Mouse (Mus musculus) myocyte (in vitro differentiated cells): Measurements from ENCODE around the gene Iqcf6.

ENCODE experiments used
- E2F4 ChIP-seq: IDR thresholded peaks from one replicate; pipeline ENCODE4 v1.6.1; 2011; ENCODE audit warnings: mild to moderate bottlenecking, control low read depth, moderate library complexity; ENCODE audit not compliant: insufficient read depth
- MAX ChIP-seq: IDR thresholded peaks from one replicate; pipeline ENCODE4 v1.6.1; 2011; ENCODE audit warnings: low read depth, mild to moderate bottlenecking, control low read depth
- MYOD1 ChIP-seq, 3 experiments: IDR thresholded peaks; one replicate each; pipeline ENCODE4 v1.6.1; 2011; ENCODE audit warnings: control low read depth in 2 of 3, low read depth in 2 of 3, mild to moderate bottlenecking in 2 of 3, moderate library complexity in 1 of 3; ENCODE audit not compliant: insufficient read length in 2 of 3, control insufficient read depth in 1 of 3
- MYOG ChIP-seq, 3 experiments: IDR thresholded peaks; one replicate each; pipeline ENCODE4 v1.6.1; 2011; ENCODE audit warnings: control low read depth in 2 of 3, low read depth in 2 of 3, mild to moderate bottlenecking in 2 of 3; ENCODE audit not compliant: insufficient read length in 2 of 3, control insufficient read depth in 1 of 3, insufficient read depth in 1 of 3
- POLR2A ChIP-seq: IDR thresholded peaks from one replicate; pipeline ENCODE4 v1.6.1; 2011; ENCODE audit warnings: low read depth, mild to moderate bottlenecking, control low read depth, moderate library complexity; ENCODE audit not compliant: insufficient read length
- POLR2AphosphoS2 ChIP-seq: IDR thresholded peaks from one replicate; pipeline ENCODE4 v1.6.1; 2011; ENCODE audit warnings: low read depth, control low read depth; ENCODE audit not compliant: insufficient read length
- REST ChIP-seq: IDR thresholded peaks from one replicate; pipeline ENCODE4 v1.6.1; 2011; ENCODE audit warnings: mild to moderate bottlenecking, control low read depth, moderate library complexity; ENCODE audit not compliant: insufficient read depth, insufficient read length
- TCF12 ChIP-seq: IDR thresholded peaks from one replicate; pipeline ENCODE4 v1.6.1; 2011; ENCODE audit warnings: mild to moderate bottlenecking, control low read depth; ENCODE audit not compliant: poor library complexity, insufficient read depth, severe bottlenecking
- USF1 ChIP-seq: IDR thresholded peaks from one replicate; pipeline ENCODE4 v1.6.1; 2011; ENCODE audit warnings: low read depth, mild to moderate bottlenecking, control low read depth, moderate library complexity

GRCm38 (mm10) chr9:106664433-106664832 lies 38.1 kb downstream of the Iqcf6 start:
- TF ChIP-seq POLR2A: no peak
- no peak for TF ChIP-seq USF1
- TF ChIP-seq MAX: no peak
- no peak for TF ChIP-seq POLR2AphosphoS2
- no peak for TF ChIP-seq E2F4
- no peak for TF ChIP-seq REST
- no peak for TF ChIP-seq MYOD1 (IDR thresholded peaks at IDR 0.05; ENCODE audit: control insufficient read depth in 1 of 3, insufficient read length in 2 of 3, low read depth in 2 of 3)
- no peak for TF ChIP-seq TCF12
- TF ChIP-seq MYOG (IDR thresholded peaks at IDR 0.05; ENCODE audit: control insufficient read depth in 1 of 3, insufficient read depth in 1 of 3, insufficient read length in 2 of 3, low read depth in 2 of 3): no peak
